Mouse (Mus musculus): ENCODE measurements at regions not wholly inside any gene's neighbourhood (a gene's known extent, or its start where the extent isn't known, plus 50 kb on each side); places are given as distances from the start of the nearest gene placed in this dataset.

DNA sequence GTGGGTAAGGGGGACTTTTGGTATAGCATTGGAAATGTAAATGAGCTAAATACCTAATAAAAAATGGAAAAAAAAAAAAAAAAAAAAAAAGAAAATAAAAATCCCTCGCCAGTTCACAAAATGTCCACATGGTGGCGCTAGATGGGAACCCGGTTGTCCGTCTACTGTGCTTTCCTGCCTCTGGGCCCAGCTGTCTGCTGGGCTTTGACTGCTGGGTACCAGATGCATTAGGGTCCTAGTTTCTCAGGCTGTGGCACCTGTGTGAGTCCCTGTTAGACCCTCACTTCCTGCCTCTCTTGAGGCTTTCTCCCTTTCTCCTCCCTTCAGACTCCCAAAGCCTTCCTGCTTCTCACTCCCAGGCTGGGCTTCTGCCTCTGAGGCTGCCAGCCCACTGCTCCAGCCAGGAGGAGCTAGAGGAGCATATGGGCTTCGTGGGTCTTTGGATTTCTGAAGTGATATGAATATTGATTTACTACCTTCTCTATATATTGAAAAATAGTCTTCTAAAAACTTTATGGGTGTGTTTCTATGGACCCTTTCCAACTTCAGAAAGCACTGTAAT is 145.7 kb upstream of the Syt6 start:
- TF ChIP-seq CTCF (IDR thresholded peaks at IDR 0.05; ENCODE audit: low read depth, low read length) (peak; percentile 67), POLR2A (IDR thresholded peaks at IDR 0.05; ENCODE audit: extremely low read depth, insufficient read depth, low read length) (no peak)

Data from liver, adult 2 months (tissue).